Mouse (Mus musculus) liver, embryonic 16.5 days (tissue): Measurements from ENCODE around the gene Nfia. TPM values are rescaled to one million over a fixed set of nuclear protein-coding genes. Genes with fewer than 3 reads are reported as not detected.

Experiments used
- ATAC-seq: fragments of 200-750 bp; cut with Nextera tagmentation; 2 replicates; pipeline ENCODE4 v1.8.0; 2017; ENCODE audit warnings: low read depth, mild to moderate bottlenecking, moderate number of reproducible peaks, moderate library complexity
- H3K27ac ChIP-seq: fragments of 300-500 bp; sonication (generic); 2 replicates; pipeline ENCODE4 v1.5.1; 2014; ENCODE audit warnings: mild to moderate bottlenecking, low read length
- H3K27me3 ChIP-seq: fragments of 300-500 bp; sonication (generic); 2 replicates; pipeline ENCODE4 v1.6.1; 2014; ENCODE audit warnings: low read depth, low read length, mixed read lengths; ENCODE audit not compliant: control insufficient read depth, insufficient read depth
- H3K36me3 ChIP-seq: fragments of 300-500 bp; sonication (generic); 2 replicates; pipeline ENCODE4 v1.6.1; 2014; ENCODE audit warnings: mild to moderate bottlenecking; ENCODE audit not compliant: control insufficient read depth, insufficient read depth
- H3K4me1 ChIP-seq: fragments of 300-500 bp; sonication (generic); 2 replicates; pipeline ENCODE4 v1.6.1; 2014; ENCODE audit warnings: low read depth, low read length, mixed read lengths; ENCODE audit not compliant: control insufficient read depth
- H3K4me2 ChIP-seq: fragments of 300-500 bp; sonication (generic); 2 replicates; pipeline ENCODE4 v1.6.1; 2014; ENCODE audit warnings: low read depth, low read length, mixed read lengths
- H3K4me3 ChIP-seq: fragments of 300-500 bp; sonication (generic); 2 replicates; pipeline ENCODE4 v1.5.1; 2014; ENCODE audit warnings: low read depth, mild to moderate bottlenecking, low read length
- H3K9ac ChIP-seq: fragments of 300-500 bp; sonication (generic); 2 replicates; pipeline ENCODE4 v1.6.1; 2014; ENCODE audit warnings: low read depth, low read length
- H3K9me3 ChIP-seq: fragments of 300-500 bp; sonication (generic); replicated peaks from 2 replicates; pipeline ENCODE4 v1.6.1; 2016; ENCODE audit warnings: low read length; ENCODE audit not compliant: control insufficient read depth
- WGBS: fragments of 180-500 bp; shearing (Covaris S2); extraction: QIAGEN DNeasy Blood & Tissue Kit; methylation state at CpG from one replicate; pipeline ENCODE4 v1.1.7; 2014; ENCODE audit not compliant: insufficient replicate concordance; 5-methylcytosine and 5-hydroxymethylcytosine counted together
- polyA plus RNA-seq: library from polyadenylated mRNA; unstranded; fragments of >200 nt; fragmentation: Nextera tagmentation; extraction: Ambion mirVana; gene quantifications from 2 replicates; pipeline ENCODE4 v1.2.1, GENCODE M21; 2015

Nfia gene
- polyA plus RNA-seq, 1 experiment from 2014 or later, result 5.7 TPM

GRCm38 (mm10) chr4:97990431-97990830 is 217.9 kb downstream of the Nfia start:
- no peak overlapping the region for H3K4me3 ChIP-seq
- WGBS, result 40% methylated on average over 5 of the region's 5 CpGs
- no peak for ATAC-seq
- H3K9ac ChIP-seq, result no peak overlapping the region
- no peaks in the 10 kb centered on the region for H3K27me3 ChIP-seq
- no peak overlapping the region for H3K27ac ChIP-seq
- H3K9me3 ChIP-seq, result no peaks in the 10 kb centered on the region
- H3K4me2 ChIP-seq, result no peak overlapping the region
- H3K4me1 ChIP-seq, result peaks cover 2% of the 10 kb centered on the region; the same call in 1 of the 2 replicates
- no peaks in the 10 kb centered on the region for H3K36me3 ChIP-seq

- H3K27me3 ChIP-seq, result no peaks in the 10 kb centered on the region
- H3K9ac ChIP-seq, result no peak overlapping the region
- no peak for ATAC-seq
- H3K4me1 ChIP-seq, result peaks cover 2% of the 10 kb centered on the region; the same call in 1 of the 2 replicates
- no peaks in the 10 kb centered on the region for H3K9me3 ChIP-seq
- H3K4me2 ChIP-seq, result no peak overlapping the region
- no peaks in the 10 kb centered on the region for H3K36me3 ChIP-seq
- H3K4me3 ChIP-seq, result no peak overlapping the region
- H3K27ac ChIP-seq, result no peak overlapping the region
- WGBS, result 84% methylated on average over 11 of the region's 11 CpGs
Measured at GRCm38 (mm10) chr4:97991395-97991794, 218.9 kb downstream of the Nfia start.

- no peak overlapping the region for H3K4me3 ChIP-seq
- no peak overlapping the region for H3K27ac ChIP-seq
- no peak for ATAC-seq
- WGBS, result 53% methylated on average over 3 of the region's 3 CpGs
- no peak overlapping the region for H3K9ac ChIP-seq
- no peak overlapping the region for H3K4me2 ChIP-seq
- no peaks in the 10 kb centered on the region for H3K4me1 ChIP-seq
- H3K36me3 ChIP-seq, result no peaks in the 10 kb centered on the region
- H3K27me3 ChIP-seq, result no peaks in the 10 kb centered on the region
- no peaks in the 10 kb centered on the region for H3K9me3 ChIP-seq
Measured at GRCm38 (mm10) chr4:97991880-97992279, 219.3 kb downstream of the Nfia start.

GRCm38 (mm10) chr4:97995911-97996712 is 223.6 kb downstream of the Nfia start:
- ATAC-seq, result no peak
- H3K27ac ChIP-seq, result no peak overlapping the region
- H3K27me3 ChIP-seq, result no peaks in the 10 kb centered on the region
- WGBS, result 64% methylated on average over 8 of the region's 8 CpGs
- no peak overlapping the region for H3K4me3 ChIP-seq
- H3K9me3 ChIP-seq, result no peaks in the 10 kb centered on the region
- no peak overlapping the region for H3K9ac ChIP-seq
- H3K4me2 ChIP-seq, result no peak overlapping the region
- no peaks in the 10 kb centered on the region for H3K4me1 ChIP-seq
- no peaks in the 10 kb centered on the region for H3K36me3 ChIP-seq

GRCm38 (mm10) chr4:97997151-97997817 is 224.8 kb downstream of the Nfia start:
- Histone ChIP-seq H3K9me3 (no peaks in the 10 kb centered on the region), H3K9ac (no peak overlapping the region), H3K27ac (no peak overlapping the region), H3K27me3 (no peaks in the 10 kb centered on the region), H3K4me2 (no peak overlapping the region), H3K4me1 (no peaks in the 10 kb centered on the region), H3K4me3 (no peak overlapping the region), H3K36me3 (no peaks in the 10 kb centered on the region)
- ATAC-seq, result no peak
- WGBS, result 74% methylated on average over 11 of the region's 11 CpGs

GRCm38 (mm10) chr4:98002206-98002605 is 229.7 kb downstream of the Nfia start:
- no peak overlapping the region for H3K9ac ChIP-seq
- no peaks in the 10 kb centered on the region for H3K27me3 ChIP-seq
- ATAC-seq, result no peak
- H3K9me3 ChIP-seq, result no peaks in the 10 kb centered on the region
- H3K4me1 ChIP-seq, result peaks cover 6% of the 10 kb centered on the region
- H3K4me3 ChIP-seq, result no peak overlapping the region
- H3K27ac ChIP-seq, result no peak overlapping the region
- no peak overlapping the region for H3K4me2 ChIP-seq
- WGBS, result 71% methylated on average over 5 of the region's 5 CpGs
- no peaks in the 10 kb centered on the region for H3K36me3 ChIP-seq

- H3K27ac ChIP-seq, result peak overlapping the region; percentile 67
- 0 out of 2 replicates have a peak, but pooled peaks have one; percentile 22 for ATAC-seq
- no peak overlapping the region for H3K9ac ChIP-seq
- H3K36me3 ChIP-seq, result no peaks in the 10 kb centered on the region
- peaks cover 6% of the 10 kb centered on the region for H3K4me1 ChIP-seq
- H3K9me3 ChIP-seq, result no peaks in the 10 kb centered on the region
- WGBS, result 35% methylated on average over 12 of the region's 12 CpGs
- H3K4me3 ChIP-seq, result no peak overlapping the region
- no peaks in the 10 kb centered on the region for H3K27me3 ChIP-seq
- H3K4me2 ChIP-seq, result no peak overlapping the region
Measured at GRCm38 (mm10) chr4:98003323-98004107, 231.0 kb downstream of the Nfia start.

GRCm38 (mm10) chr4:98004108-98004625 is 231.6 kb downstream of the Nfia start:
- peaks cover 6% of the 10 kb centered on the region for H3K4me1 ChIP-seq
- H3K9ac ChIP-seq, result no peak overlapping the region
- no peaks in the 10 kb centered on the region for H3K36me3 ChIP-seq
- H3K4me3 ChIP-seq, result no peak overlapping the region
- peak overlapping the region; percentile 67 for H3K27ac ChIP-seq
- no peaks in the 10 kb centered on the region for H3K27me3 ChIP-seq
- WGBS, result 26% methylated on average over 11 of the region's 11 CpGs
- peak; percentile 76 for ATAC-seq
- H3K9me3 ChIP-seq, result no peaks in the 10 kb centered on the region
- no peak overlapping the region for H3K4me2 ChIP-seq
